Mouse (Mus musculus): ENCODE data around the gene Chmp1a. TPM values are rescaled to one million over a fixed set of nuclear protein-coding genes. Genes with fewer than 3 reads are reported as not detected.

Chmp1a gene
- polyA plus RNA-seq, 1 experiment from 2014 or later, result 141 TPM

Other genes starting within 250 kb of the Chmp1a start
- gene Ankrd11, start 170.5 kb downstream of the Chmp1a start, polyA plus RNA-seq (2015; fragmentation: Nextera tagmentation; extraction: Ambion mirVana), result 56.8 and 59.6 TPM in 2 replicates
- 45.2 and 46.4 TPM in 2 replicates for gene Spg7, start 149.8 kb downstream of the Chmp1a start, polyA plus RNA-seq (2015; fragmentation: Nextera tagmentation; extraction: Ambion mirVana)
- 1,444 and 1,500 TPM in 2 replicates for gene Rpl13, start 110.4 kb downstream of the Chmp1a start, polyA plus RNA-seq (2015; fragmentation: Nextera tagmentation; extraction: Ambion mirVana)
- 0.34 and 0.50 TPM in 2 replicates for gene Cpne7, start 95.4 kb downstream of the Chmp1a start, polyA plus RNA-seq (2015; fragmentation: Nextera tagmentation; extraction: Ambion mirVana)
- gene Sult5a1, start 54.4 kb downstream of the Chmp1a start, polyA plus RNA-seq (2015; fragmentation: Nextera tagmentation; extraction: Ambion mirVana), result 16.8 and 16.9 TPM in 2 replicates
- 4.5 and 6.1 TPM in 2 replicates for gene Dpep1, start 26.5 kb downstream of the Chmp1a start, polyA plus RNA-seq (2015; fragmentation: Nextera tagmentation; extraction: Ambion mirVana)
- 4.9 and 5.5 TPM in 2 replicates for gene Spata33, start 69 bp upstream of the Chmp1a start, polyA plus RNA-seq (2015; fragmentation: Nextera tagmentation; extraction: Ambion mirVana)
- gene Cdk10, start 12.1 kb upstream of the Chmp1a start, polyA plus RNA-seq (2015; fragmentation: Nextera tagmentation; extraction: Ambion mirVana), result 30.0 and 32.1 TPM in 2 replicates
- 4.6 and 4.8 TPM in 2 replicates for gene Spata2l, start 23.5 kb upstream of the Chmp1a start, polyA plus RNA-seq (2015; fragmentation: Nextera tagmentation; extraction: Ambion mirVana)
- gene Zfp276, start 41.4 kb upstream of the Chmp1a start, polyA plus RNA-seq (2015; fragmentation: Nextera tagmentation; extraction: Ambion mirVana), result 19.4 and 21.6 TPM in 2 replicates
- 21.9 and 24.6 TPM in 2 replicates for gene Vps9d1, start 41.6 kb upstream of the Chmp1a start, polyA plus RNA-seq (2015; fragmentation: Nextera tagmentation; extraction: Ambion mirVana)
- 29.0 and 30.0 TPM in 2 replicates for gene Fanca, start 105.8 kb upstream of the Chmp1a start, polyA plus RNA-seq (2015; fragmentation: Nextera tagmentation; extraction: Ambion mirVana)
- gene Spire2, start 120.0 kb upstream of the Chmp1a start, polyA plus RNA-seq (2015; fragmentation: Nextera tagmentation; extraction: Ambion mirVana), result 1.3 and 1.4 TPM in 2 replicates
- gene Tcf25, start 161.0 kb upstream of the Chmp1a start, polyA plus RNA-seq (2015; fragmentation: Nextera tagmentation; extraction: Ambion mirVana), result 143 and 162 TPM in 2 replicates
- gene Mc1r, start 194.3 kb upstream of the Chmp1a start, polyA plus RNA-seq (2015; fragmentation: Nextera tagmentation; extraction: Ambion mirVana), result not detected in 2 replicates
- 4.6 and 11.4 TPM in 2 replicates for gene Tubb3, start 198.7 kb upstream of the Chmp1a start, polyA plus RNA-seq (2015; fragmentation: Nextera tagmentation; extraction: Ambion mirVana)
- gene Def8, start 210.8 kb upstream of the Chmp1a start, polyA plus RNA-seq (2015; fragmentation: Nextera tagmentation; extraction: Ambion mirVana), result 29.7 and 31.1 TPM in 2 replicates